Mouse (Mus musculus) C2C12 (cell line): ENCODE data around the gene Fgd6.

ENCODE experiments used
- CEBPB ChIP-seq: IDR thresholded peaks from one replicate; pipeline ENCODE4 v1.6.1; 2011; ENCODE audit warnings: low read depth, mild to moderate bottlenecking, control low read depth, moderate library complexity
- CTCF ChIP-seq: IDR thresholded peaks from one replicate; pipeline ENCODE4 v1.5.1; 2011; ENCODE audit not compliant: control insufficient read depth, insufficient read depth, insufficient read length
- MAX ChIP-seq: IDR thresholded peaks from one replicate; pipeline ENCODE4 v1.6.1; 2011; ENCODE audit warnings: mild to moderate bottlenecking, control low read depth
- MYOG ChIP-seq: IDR thresholded peaks from one replicate; pipeline ENCODE4 v1.6.1; 2011; ENCODE audit not compliant: control insufficient read depth, insufficient read length; ENCODE audit errors: extremely low read depth
- USF1 ChIP-seq: IDR thresholded peaks from one replicate; pipeline ENCODE4 v1.6.1; 2011; ENCODE audit warnings: low read depth, mild to moderate bottlenecking, control low read depth, moderate library complexity

DNA sequence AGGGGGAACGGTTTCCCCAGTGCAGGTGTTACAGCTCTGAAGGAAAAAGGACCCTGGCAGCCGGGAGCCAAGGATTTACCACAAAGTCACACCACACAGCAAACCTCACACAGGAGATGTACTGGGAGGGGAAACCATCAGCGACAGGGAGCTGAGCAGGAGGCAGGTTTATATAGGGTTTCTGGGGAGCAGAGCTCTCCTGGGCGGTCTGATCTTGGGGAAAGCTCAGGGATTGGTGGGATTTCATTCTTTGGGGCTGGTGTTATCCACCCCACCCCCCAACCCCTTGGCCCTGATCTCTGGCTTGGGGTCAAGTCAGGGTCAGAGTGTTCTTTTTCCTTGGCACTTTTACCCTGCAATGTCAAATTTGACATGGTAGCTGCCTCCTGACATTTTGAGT lies 123.6 kb downstream of the Fgd6 start:
- no peak for TF ChIP-seq CTCF
- no peak for TF ChIP-seq USF1
- TF ChIP-seq MYOG = no peak
- no peak for TF ChIP-seq MAX
- no peak for TF ChIP-seq CEBPB
